Mouse (Mus musculus): ENCODE data around the gene Rexo2. TPM values are rescaled to one million over a fixed set of nuclear protein-coding genes. Genes with fewer than 3 reads are reported as not detected.

Rexo2 gene
- polyA plus RNA-seq, 1 experiment from 2014 or later, result 88.6 TPM

- Histone ChIP-seq H3K4me3 (ENCODE audit: low read length) (no peak overlapping the region), H3K4me2 (replicated peaks; ENCODE audit: low read depth, low read length) (no peak overlapping the region), H3K27me3 (ENCODE audit: control insufficient read depth, insufficient read depth, low read length) (no peaks in the 10 kb centered on the region), H3K9ac (ENCODE audit: low read depth, low read length) (no peak overlapping the region), H3K4me1 (ENCODE audit: control insufficient read depth, insufficient read depth, low read length) (no peaks in the 10 kb centered on the region), H3K27ac (ENCODE audit: low read depth, low read length) (no peak overlapping the region), H3K9me3 (ENCODE audit: control insufficient read depth, low read length) (no peaks in the 10 kb centered on the region), H3K36me3 (ENCODE audit: control insufficient read depth, insufficient read depth, low read length) (no peaks in the 10 kb centered on the region)
- 80% methylated on average over 5 of the region's 5 CpGs for WGBS
- no peak for ATAC-seq (ENCODE audit: low FRiP score, low TSS enrichment)
These were observed 21.0 kb downstream of the Rexo2 start for GRCm38 (mm10) chr9:48459391-48459790.

GRCm38 (mm10) chr9:48458879-48459278 is 21.5 kb downstream of the Rexo2 start:
- Histone ChIP-seq H3K9me3 (ENCODE audit: control insufficient read depth, low read length) (no peaks in the 10 kb centered on the region), H3K4me3 (ENCODE audit: low read length) (no peak overlapping the region), H3K27ac (ENCODE audit: low read depth, low read length) (no peak overlapping the region), H3K27me3 (ENCODE audit: control insufficient read depth, insufficient read depth, low read length) (no peaks in the 10 kb centered on the region), H3K9ac (ENCODE audit: low read depth, low read length) (no peak overlapping the region), H3K4me1 (ENCODE audit: control insufficient read depth, insufficient read depth, low read length) (no peaks in the 10 kb centered on the region), H3K4me2 (replicated peaks; ENCODE audit: low read depth, low read length) (no peak overlapping the region), H3K36me3 (ENCODE audit: control insufficient read depth, insufficient read depth, low read length) (no peaks in the 10 kb centered on the region)
- 72% methylated on average over 3 of the region's 3 CpGs for WGBS
- no peak for ATAC-seq (ENCODE audit: low FRiP score, low TSS enrichment)

GRCm38 (mm10) chr9:48455961-48456360 is 24.5 kb downstream of the Rexo2 start:
- WGBS, result 89% methylated on average over 3 of the region's 3 CpGs
- Histone ChIP-seq H3K4me3 (ENCODE audit: low read length) (no peak overlapping the region), H3K9ac (ENCODE audit: low read depth, low read length) (no peak overlapping the region), H3K27ac (ENCODE audit: low read depth, low read length) (no peak overlapping the region), H3K4me1 (ENCODE audit: control insufficient read depth, insufficient read depth, low read length) (no peaks in the 10 kb centered on the region), H3K27me3 (ENCODE audit: control insufficient read depth, insufficient read depth, low read length) (no peaks in the 10 kb centered on the region), H3K4me2 (replicated peaks; ENCODE audit: low read depth, low read length) (no peak overlapping the region), H3K9me3 (ENCODE audit: control insufficient read depth, low read length) (no peaks in the 10 kb centered on the region), H3K36me3 (ENCODE audit: control insufficient read depth, insufficient read depth, low read length) (no peaks in the 10 kb centered on the region)
- ATAC-seq (ENCODE audit: low FRiP score, low TSS enrichment), result no peak

- H3K4me2 ChIP-seq (replicated peaks; ENCODE audit: low read depth, low read length), result no peak overlapping the region
- no peak overlapping the region for H3K4me3 ChIP-seq (ENCODE audit: low read length)
- H3K27me3 ChIP-seq (ENCODE audit: control insufficient read depth, insufficient read depth, low read length), result no peaks in the 10 kb centered on the region
- H3K36me3 ChIP-seq (ENCODE audit: control insufficient read depth, insufficient read depth, low read length), result no peaks in the 10 kb centered on the region
- H3K4me1 ChIP-seq (ENCODE audit: control insufficient read depth, insufficient read depth, low read length), result no peaks in the 10 kb centered on the region
- 92% methylated on average over 17 of the region's 17 CpGs for WGBS
- no peaks in the 10 kb centered on the region for H3K9me3 ChIP-seq (ENCODE audit: control insufficient read depth, low read length)
- no peak overlapping the region for H3K9ac ChIP-seq (ENCODE audit: low read depth, low read length)
- H3K27ac ChIP-seq (ENCODE audit: low read depth, low read length), result no peak overlapping the region
- ATAC-seq (ENCODE audit: low FRiP score, low TSS enrichment), result no peak
These were observed 30.4 kb downstream of the Rexo2 start for GRCm38 (mm10) chr9:48450066-48450465.

- H3K9ac ChIP-seq (ENCODE audit: low read depth, low read length), result no peak overlapping the region
- 42% methylated on average over 5 of the region's 5 CpGs for WGBS
- no peak overlapping the region for H3K4me2 ChIP-seq (replicated peaks; ENCODE audit: low read depth, low read length)
- H3K9me3 ChIP-seq (ENCODE audit: control insufficient read depth, low read length), result no peaks in the 10 kb centered on the region
- H3K36me3 ChIP-seq (ENCODE audit: control insufficient read depth, insufficient read depth, low read length), result no peaks in the 10 kb centered on the region
- H3K27ac ChIP-seq (ENCODE audit: low read depth, low read length), result no peak overlapping the region
- ATAC-seq (ENCODE audit: low FRiP score, low TSS enrichment), result no peak
- H3K27me3 ChIP-seq (ENCODE audit: control insufficient read depth, insufficient read depth, low read length), result no peaks in the 10 kb centered on the region
- H3K4me1 ChIP-seq (ENCODE audit: control insufficient read depth, insufficient read depth, low read length), result no peaks in the 10 kb centered on the region
- no peak overlapping the region for H3K4me3 ChIP-seq (ENCODE audit: low read length)
These were observed 32.6 kb downstream of the Rexo2 start for GRCm38 (mm10) chr9:48447783-48448209.

- Histone ChIP-seq H3K4me3 (ENCODE audit: low read length) (no peak overlapping the region), H3K4me1 (ENCODE audit: control insufficient read depth, insufficient read depth, low read length) (no peaks in the 10 kb centered on the region), H3K9me3 (ENCODE audit: control insufficient read depth, low read length) (no peaks in the 10 kb centered on the region), H3K4me2 (replicated peaks; ENCODE audit: low read depth, low read length) (no peak overlapping the region), H3K36me3 (ENCODE audit: control insufficient read depth, insufficient read depth, low read length) (no peaks in the 10 kb centered on the region), H3K27me3 (ENCODE audit: control insufficient read depth, insufficient read depth, low read length) (no peaks in the 10 kb centered on the region), H3K27ac (ENCODE audit: low read depth, low read length) (no peak overlapping the region), H3K9ac (ENCODE audit: low read depth, low read length) (no peak overlapping the region)
- WGBS, result 61% methylated on average over 2 of the region's 2 CpGs
- ATAC-seq (ENCODE audit: low FRiP score, low TSS enrichment), result no peak
These were observed 35.6 kb downstream of the Rexo2 start for GRCm38 (mm10) chr9:48444821-48445220.

- H3K36me3 ChIP-seq (ENCODE audit: control insufficient read depth, insufficient read depth, low read length), result no peaks in the 10 kb centered on the region
- no peak overlapping the region for H3K4me3 ChIP-seq (ENCODE audit: low read length)
- no peaks in the 10 kb centered on the region for H3K27me3 ChIP-seq (ENCODE audit: control insufficient read depth, insufficient read depth, low read length)
- no peaks in the 10 kb centered on the region for H3K9me3 ChIP-seq (ENCODE audit: control insufficient read depth, low read length)
- ATAC-seq (ENCODE audit: low FRiP score, low TSS enrichment), result no peak
- WGBS, result 78% methylated on average over 1 of the region's 1 CpGs
- H3K9ac ChIP-seq (ENCODE audit: low read depth, low read length), result no peak overlapping the region
- H3K27ac ChIP-seq (ENCODE audit: low read depth, low read length), result no peak overlapping the region
- H3K4me1 ChIP-seq (ENCODE audit: control insufficient read depth, insufficient read depth, low read length), result no peaks in the 10 kb centered on the region
- H3K4me2 ChIP-seq (replicated peaks; ENCODE audit: low read depth, low read length), result no peak overlapping the region
These were observed 36.5 kb downstream of the Rexo2 start for GRCm38 (mm10) chr9:48443873-48444272.

GRCm38 (mm10) chr9:48432449-48432848 is 48.0 kb downstream of the Rexo2 start:
- Histone ChIP-seq H3K4me2 (replicated peaks; ENCODE audit: low read depth, low read length) (no peak overlapping the region), H3K9ac (ENCODE audit: low read depth, low read length) (no peak overlapping the region), H3K36me3 (ENCODE audit: control insufficient read depth, insufficient read depth, low read length) (no peaks in the 10 kb centered on the region), H3K4me1 (ENCODE audit: control insufficient read depth, insufficient read depth, low read length) (no peaks in the 10 kb centered on the region), H3K27me3 (ENCODE audit: control insufficient read depth, insufficient read depth, low read length) (no peaks in the 10 kb centered on the region), H3K27ac (ENCODE audit: low read depth, low read length) (no peak overlapping the region), H3K9me3 (ENCODE audit: control insufficient read depth, low read length) (no peaks in the 10 kb centered on the region), H3K4me3 (ENCODE audit: low read length) (no peak overlapping the region)
- WGBS, result 85% methylated on average over 8 of the region's 8 CpGs
- no peak for ATAC-seq (ENCODE audit: low FRiP score, low TSS enrichment)

GRCm38 (mm10) chr9:48427176-48427575 is 53.2 kb downstream of the Rexo2 start:
- 93% methylated on average over 7 of the region's 7 CpGs for WGBS
- H3K4me1 ChIP-seq (ENCODE audit: control insufficient read depth, insufficient read depth, low read length), result no peaks in the 10 kb centered on the region
- ATAC-seq (ENCODE audit: low FRiP score, low TSS enrichment), result no peak

GRCm38 (mm10) chr9:48423256-48423655 is 57.2 kb downstream of the Rexo2 start:
- Histone ChIP-seq H3K4me2 (replicated peaks; ENCODE audit: low read depth, low read length) (no peak overlapping the region), H3K9me3 (ENCODE audit: control insufficient read depth, low read length) (no peaks in the 10 kb centered on the region), H3K4me1 (ENCODE audit: control insufficient read depth, insufficient read depth, low read length) (no peaks in the 10 kb centered on the region), H3K4me3 (ENCODE audit: low read length) (no peak overlapping the region), H3K27me3 (ENCODE audit: control insufficient read depth, insufficient read depth, low read length) (no peaks in the 10 kb centered on the region), H3K27ac (ENCODE audit: low read depth, low read length) (no peak overlapping the region), H3K9ac (ENCODE audit: low read depth, low read length) (no peak overlapping the region), H3K36me3 (ENCODE audit: control insufficient read depth, insufficient read depth, low read length) (no peaks in the 10 kb centered on the region)
- 52% methylated on average over 1 of the region's 1 CpGs for WGBS
- no peak for ATAC-seq (ENCODE audit: low FRiP score, low TSS enrichment)

More at GRCm38 (mm10) chr9:48427176-48427575, 53.2 kb downstream of the Rexo2 start:
- no peaks in the 10 kb centered on the region for H3K27me3 ChIP-seq (ENCODE audit: control insufficient read depth, insufficient read depth, low read length)
- H3K9me3 ChIP-seq (ENCODE audit: control insufficient read depth, low read length), result no peaks in the 10 kb centered on the region
- H3K36me3 ChIP-seq (ENCODE audit: control insufficient read depth, insufficient read depth, low read length), result no peaks in the 10 kb centered on the region
- no peak overlapping the region for H3K27ac ChIP-seq (ENCODE audit: low read depth, low read length)
- no peak overlapping the region for H3K4me3 ChIP-seq (ENCODE audit: low read length)
- H3K4me2 ChIP-seq (replicated peaks; ENCODE audit: low read depth, low read length), result no peak overlapping the region
- H3K9ac ChIP-seq (ENCODE audit: low read depth, low read length), result no peak overlapping the region

All from kidney, embryonic 14.5 days (tissue).